Mouse (Mus musculus): ENCODE measurements around the gene Tnfrsf22.

DNA sequence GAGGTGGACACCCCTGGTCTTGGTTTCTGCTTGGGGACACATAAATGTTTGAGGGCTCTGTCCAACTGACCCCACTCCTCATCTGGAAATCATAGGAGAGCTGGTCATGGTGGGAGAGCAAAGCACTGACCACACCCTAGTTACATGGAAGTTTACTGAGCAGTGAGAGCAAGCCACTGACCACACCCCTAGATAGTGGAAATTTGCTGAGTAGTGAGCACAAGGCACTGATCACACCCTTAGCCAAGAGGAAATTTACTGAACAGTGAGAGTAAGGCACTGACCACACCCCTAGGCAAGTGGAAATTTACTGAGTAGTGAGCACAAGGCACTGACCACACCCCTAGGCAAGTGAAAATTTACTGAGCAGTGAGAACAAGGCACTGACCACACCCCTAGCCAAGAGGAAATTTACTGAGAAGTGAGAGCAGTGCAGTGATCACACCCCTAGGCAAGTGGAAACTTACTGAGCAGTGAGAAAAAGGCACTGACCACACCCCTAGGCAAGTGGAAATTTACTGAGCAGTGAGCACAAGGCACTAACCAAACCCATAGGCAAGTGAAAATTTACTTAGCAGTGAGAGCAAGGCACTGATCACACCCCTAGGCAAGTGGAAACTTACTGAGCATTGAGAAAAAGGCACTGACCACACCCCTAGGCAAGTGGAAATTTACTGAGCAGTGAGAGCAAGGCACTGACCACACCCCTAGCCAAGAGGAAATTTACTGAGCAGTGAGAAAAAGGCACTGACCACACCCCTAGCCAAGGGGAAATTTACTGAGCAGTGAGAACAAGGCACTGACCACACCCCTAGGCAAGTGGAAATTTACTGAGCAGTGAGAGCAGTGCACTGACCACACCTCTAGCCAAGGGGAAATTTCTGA lies 17.2 kb upstream of the Tnfrsf22 start:
- TF ChIP-seq CTCF (IDR thresholded peaks at IDR 0.05; ENCODE audit: low read depth, low read length) (no peak), GATA1 (IDR thresholded peaks at IDR 0.05; ENCODE audit: borderline replicate concordance, low read length) (no peak)
